Mouse (Mus musculus) CH12.LX (cell line): ENCODE data around the gene Brf1. TPM values are rescaled to one million over a fixed set of nuclear protein-coding genes. Genes with fewer than 3 reads are reported as not detected.

Experiments
- DNase-seq: peaks from one replicate; pipeline ENCODE4 v3.0.0-alpha.2; 2013; ENCODE audit errors: extremely low read depth
- H3K27ac ChIP-seq: 2 replicates; pipeline ENCODE4 v1.5.1; 2012; ENCODE audit warnings: low read depth, mild to moderate bottlenecking, control low read depth, moderate library complexity; ENCODE audit not compliant: insufficient read depth
- H3K27me3 ChIP-seq: replicated peaks from 2 replicates; pipeline ENCODE3; 2012; ENCODE audit warnings: inconsistent platforms
- H3K36me3 ChIP-seq, 2 experiments: replicated peaks in 1 of 2; 2 replicates each; pipeline versions ENCODE3 to v1.6.1; 2012; ENCODE audit warnings: inconsistent platforms in 1 of 2, low read length in 1 of 2, mild to moderate bottlenecking in 1 of 2, mixed read lengths in 1 of 2, moderate library complexity in 1 of 2; ENCODE audit not compliant: control insufficient read depth in 1 of 2, insufficient read depth in 1 of 2
- H3K4me1 ChIP-seq, 2 experiments: 2 replicates each; pipeline ENCODE4 v1.6.1; 2012; ENCODE audit warnings: inconsistent platforms in 1 of 2, moderate library complexity in 1 of 2; ENCODE audit not compliant: insufficient read depth in 2 of 2, control insufficient read depth in 1 of 2
- H3K4me2 ChIP-seq: 2 replicates; pipeline ENCODE4 v1.6.1; 2012; ENCODE audit warnings: low read depth, mild to moderate bottlenecking, control low read depth; ENCODE audit not compliant: poor library complexity, insufficient read depth, severe bottlenecking
- H3K4me3 ChIP-seq, 3 experiments: fragments of 150-350 bp in 1 of 3; sonication (generic) in 1 of 3; replicated peaks in 1 of 3; 2 replicates each; pipeline versions ENCODE3 to v1.5.1; 2011 to 2012; ENCODE audit warnings: low read depth in 2 of 3, low read length in 2 of 3, mild to moderate bottlenecking in 2 of 3, moderate library complexity in 2 of 3, control low read depth in 1 of 3, improper control_type of control experiment in 1 of 3, inconsistent platforms in 1 of 3, mixed read lengths in 1 of 3; ENCODE audit not compliant: poor library complexity in 1 of 3
- H3K79me2 ChIP-seq: replicated peaks from 2 replicates; pipeline ENCODE4 v1.6.1; 2012; ENCODE audit warnings: mild to moderate bottlenecking, moderate library complexity; ENCODE audit not compliant: control insufficient read depth, poor library complexity, insufficient read depth, severe bottlenecking; ENCODE audit errors: extremely low read depth
- H3K9ac ChIP-seq: 2 replicates; pipeline ENCODE4 v1.6.1; 2012; ENCODE audit warnings: low read depth, mild to moderate bottlenecking, control low read depth, moderate library complexity; ENCODE audit not compliant: insufficient read depth
- H3K9me3 ChIP-seq: replicated peaks from 2 replicates; pipeline ENCODE3; 2012; ENCODE audit warnings: low read length, inconsistent platforms, mixed read lengths
- CTCF ChIP-seq, 2 experiments: IDR thresholded peaks in 1 of 2; conservative IDR thresholded peaks in 1 of 2; 2 replicates each; pipeline ENCODE4 v1.5.1; 2011 to 2012; ENCODE audit warnings: low read depth in 2 of 2, low read length in 2 of 2, improper control_type of control experiment in 1 of 2, inconsistent platforms in 1 of 2, mild to moderate bottlenecking in 1 of 2, moderate library complexity in 1 of 2
- E2F4 ChIP-seq: IDR thresholded peaks from 2 replicates; pipeline ENCODE4 v1.6.1; 2011; ENCODE audit warnings: low read depth, low read length, improper control_type of control experiment; ENCODE audit not compliant: insufficient replicate concordance
- EP300 ChIP-seq: IDR thresholded peaks from 2 replicates; pipeline ENCODE4 v1.6.1; 2011; ENCODE audit warnings: low read length, improper control_type of control experiment
- MAFK ChIP-seq: IDR thresholded peaks from 2 replicates; pipeline ENCODE4 v1.6.1; 2011; ENCODE audit warnings: low read length, improper control_type of control experiment; ENCODE audit not compliant: insufficient replicate concordance
- MAX ChIP-seq: IDR thresholded peaks from 2 replicates; pipeline ENCODE4 v1.6.1; 2011; ENCODE audit warnings: low read length, improper control_type of control experiment
- PAX5 ChIP-seq: IDR thresholded peaks from 2 replicates; pipeline ENCODE4 v1.6.1; 2012; ENCODE audit warnings: low read length, inconsistent platforms, mixed read lengths
- RAD21 ChIP-seq: IDR thresholded peaks from 2 replicates; pipeline ENCODE4 v1.6.1; 2011; ENCODE audit warnings: low read depth, mild to moderate bottlenecking, low read length, improper control_type of control experiment, moderate library complexity
- SMC3 ChIP-seq: IDR thresholded peaks from 2 replicates; pipeline ENCODE4 v1.6.1; 2011; ENCODE audit warnings: low read depth, low read length, improper control_type of control experiment
- USF1 ChIP-seq: IDR thresholded peaks from 2 replicates; pipeline ENCODE4 v1.6.1; 2014; ENCODE audit warnings: low read depth, mild to moderate bottlenecking, inconsistent platforms, low read length, improper control_type of control experiment
- dilution Hi-C: fragments of 300-500 bp; cut with MboI; formaldehyde crosslinking; loops from 2 replicates; pipeline ENCODE4 v1.14.3; 2020; ENCODE audit warnings: low sequenced_read_pairs; ENCODE audit not compliant: extremely low pct_unique_long_range_greater_than_20kb, extremely low pct_ligation_motif_present
- in situ Hi-C: fragments of 300-500 bp; cut with MboI; formaldehyde crosslinking; loops from 3 replicates; pipeline ENCODE4 v1.14.3; 2019; ENCODE audit warnings: low sequenced_read_pairs, low pct_ligation_motif_present, low pct_unique_long_range_greater_than_20kb, mixed read lengths
- polyA plus RNA-seq: library from polyadenylated mRNA; unstranded; fragments of >175 nt; gene quantifications from 2 replicates; pipeline ENCODE4 v1.2.1, GENCODE M21; 2012; ENCODE audit warnings: low read depth; ENCODE audit not compliant: insufficient read length
- total RNA-seq, 2 experiments: library from RNA; depleted of rRNA; stranded (reverse); fragments of 300-350 nt in 1 of 2; fragments of >200 nt in 1 of 2; gene quantifications; 2 replicates each; pipeline ENCODE4 v1.2.3; 2012 to 2014

Gene Brf1
- total and polyA plus RNA-seq, 3 experiments = 15.9 to 31.2 (median 29.6) TPM

DNA sequence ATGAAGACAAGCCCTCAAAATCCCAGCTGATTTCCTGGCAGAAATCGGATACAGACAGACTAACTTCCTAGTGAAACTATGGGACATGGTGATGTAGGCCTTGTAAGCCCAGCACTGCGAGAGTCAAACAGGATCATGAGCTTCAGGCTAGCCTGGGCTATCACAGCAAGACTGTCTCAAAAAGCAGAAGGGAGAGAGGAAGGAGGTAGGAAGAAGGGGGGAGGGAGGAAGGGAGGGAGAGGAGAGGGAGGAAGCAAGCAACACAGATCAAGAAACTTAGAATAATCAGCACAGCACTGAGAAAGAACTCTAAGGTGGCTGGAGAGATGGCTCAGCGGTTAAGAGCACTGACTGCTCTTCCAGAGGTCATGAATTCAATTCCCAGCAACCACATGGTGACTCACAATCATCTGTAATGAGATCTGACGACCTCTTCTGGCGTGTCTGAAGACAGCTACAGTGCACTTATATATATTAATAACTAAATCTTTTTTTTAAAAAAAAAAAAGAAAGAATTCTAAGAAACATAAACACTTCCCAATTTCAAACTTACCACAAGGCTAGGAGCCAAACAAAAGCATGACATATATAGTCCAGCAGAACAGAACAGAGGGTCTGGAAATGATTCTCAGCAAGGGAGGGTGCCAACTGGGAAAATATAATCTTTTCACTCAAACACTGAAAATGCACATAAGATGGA is 9.6 kb downstream of the Brf1 start:
- TF ChIP-seq MAFK (no peak), PAX5 (no peak), E2F4 (no peak), EP300 (no peak), USF1 (no peak)

DNA sequence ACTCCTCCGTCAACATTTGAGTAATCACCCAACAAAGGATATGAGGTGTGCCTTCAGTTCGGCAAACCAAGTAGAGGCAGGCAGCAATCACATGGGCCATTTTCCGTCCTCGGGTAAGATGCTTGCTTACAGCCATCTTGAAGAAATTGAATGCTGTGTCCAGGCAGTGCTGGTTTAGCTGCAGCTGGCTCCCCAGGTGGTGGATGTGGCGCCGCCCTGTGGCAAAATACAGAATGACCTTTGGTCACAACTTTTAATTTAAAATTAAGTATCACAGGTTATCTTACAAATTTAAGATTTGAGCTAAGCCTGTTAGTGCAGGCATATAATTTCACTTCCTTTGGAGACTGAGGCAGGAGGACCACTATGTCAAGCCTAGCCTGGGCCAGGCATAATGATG is 12.6 kb downstream of the Brf1 start:
- Histone ChIP-seq H3K9me3 (no peaks in the 10 kb centered on the region), H3K4me3 (no peak overlapping the region), H3K9ac (no peak overlapping the region), H3K27me3 (no peaks in the 10 kb centered on the region), H3K4me1 (peaks cover 0 to 25% of the 10 kb centered on the region in 2 experiments; a peak in 2 of 4 replicates), H3K79me2 (0 out of 2 replicates have a peak, but pooled peaks cover 2% of the 10 kb centered on the region), H3K36me3 (peaks cover 45 to 74% of the 10 kb centered on the region in 2 experiments), H3K27ac (no peak overlapping the region)
- dilution Hi-C loops = no loop called here
- DNase-seq = no peak
- in situ Hi-C loops = no loop called here
- TF ChIP-seq SMC3 = peak; percentile 44
- TF ChIP-seq CTCF (conservative IDR thresholded peaks at IDR 0.05 in 1 of 2, IDR thresholded peaks at IDR 0.05 in 1 of 2; ENCODE audit: low read depth in 2 of 2, low read length in 2 of 2) = peak; percentile 30 to 58; a peak in 3 of 4 replicates
- TF ChIP-seq RAD21 = peak; percentile 21
- TF ChIP-seq MAX = no peak
- TF ChIP-seq, all 38 proteins: peak for 3
- no peak overlapping the region for H3K4me2 ChIP-seq

More for the DNA sequence above, 9.6 kb downstream of the Brf1 start:
- H3K4me2 ChIP-seq = no peak overlapping the region
- H3K4me1 ChIP-seq = peaks cover 0 to 36% of the 10 kb centered on the region in 2 experiments; a peak in 2 of 4 replicates
- H3K9ac ChIP-seq = no peak overlapping the region
- H3K79me2 ChIP-seq = peaks cover 9% of the 10 kb centered on the region; the same call in 1 of the 2 replicates
- no peaks in the 10 kb centered on the region for H3K27me3 ChIP-seq
- in situ Hi-C loops (no loop called here), dilution Hi-C loops (no loop called here)
- H3K9me3 ChIP-seq = peaks cover 2% of the 10 kb centered on the region
- H3K4me3 ChIP-seq = no peak overlapping the region
- peaks cover 36 to 67% of the 10 kb centered on the region in 2 experiments for H3K36me3 ChIP-seq
- no peak overlapping the region for H3K27ac ChIP-seq
- DNase-seq = no peak

DNA sequence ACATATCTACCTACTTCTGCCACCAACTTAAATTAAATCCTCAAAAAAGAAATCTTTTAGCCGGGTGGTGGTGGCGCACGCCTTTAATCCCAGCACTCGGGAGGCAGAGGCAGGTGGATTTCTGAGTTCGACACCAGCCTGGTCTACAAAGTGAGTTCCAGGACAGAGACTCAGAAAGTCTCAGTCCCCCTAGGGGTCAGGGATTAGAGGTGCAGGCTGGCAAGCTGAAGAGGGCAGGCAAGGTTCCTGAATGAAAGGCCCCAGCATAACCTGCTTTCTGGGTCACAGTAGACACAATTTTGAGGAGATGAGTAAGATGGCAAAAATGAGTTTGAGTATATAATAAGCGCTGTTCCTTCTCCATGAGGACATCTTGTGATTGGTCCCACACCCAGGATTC is 15.2 kb downstream of the Brf1 start:
- H3K4me3 ChIP-seq = no peak overlapping the region
- H3K4me1 ChIP-seq = peaks cover 0 to 21% of the 10 kb centered on the region in 2 experiments; a peak in 2 of 4 replicates
- H3K27me3 ChIP-seq = no peaks in the 10 kb centered on the region
- H3K9me3 ChIP-seq = no peaks in the 10 kb centered on the region
- dilution Hi-C loops (no loop called here), in situ Hi-C loops (no loop called here)
- peaks cover 56 to 82% of the 10 kb centered on the region in 2 experiments for H3K36me3 ChIP-seq
- TF ChIP-seq E2F4 (no peak), CTCF (conservative IDR thresholded peaks at IDR 0.05 in 1 of 2, IDR thresholded peaks at IDR 0.05 in 1 of 2; ENCODE audit: low read depth in 2 of 2, low read length in 2 of 2) (peak in 1 of 2 experiments; percentile 35; a peak in 3 of 4 replicates)
- H3K27ac ChIP-seq = no peak overlapping the region
- 0 out of 2 replicates have a peak, but pooled peaks cover 2% of the 10 kb centered on the region for H3K79me2 ChIP-seq
- no peak overlapping the region for H3K4me2 ChIP-seq
- peak; percentile 27 for DNase-seq
- H3K9ac ChIP-seq = no peak overlapping the region
